Mouse (Mus musculus) left cerebral cortex, postnatal 25 days (tissue): Measurements from ENCODE around the gene Hint1. TPM values are rescaled to one million over a fixed set of nuclear protein-coding genes. Genes with fewer than 3 reads are reported as not detected.

ENCODE experiments used
- DNase-seq, 2 experiments: peaks; one replicate each; pipeline ENCODE4 v3.0.0; 2022; ENCODE audit warnings: low spot score in 2 of 2, mixed read lengths in 1 of 2
- intact Hi-C: fragments of 180-260 bp; cut with DNase I; formaldehyde crosslinking; loops from one replicate; pipeline ENCODE4 v1.15.1; 2025
- total RNA-seq, 2 experiments: library from RNA; stranded (reverse); gene quantifications; 2 replicates each; pipeline ENCODE4 v1.2.3; 2021

The Hint1 gene
- total RNA-seq, 2 experiments from 2014 or later, result 236 to 265 TPM

DNA sequence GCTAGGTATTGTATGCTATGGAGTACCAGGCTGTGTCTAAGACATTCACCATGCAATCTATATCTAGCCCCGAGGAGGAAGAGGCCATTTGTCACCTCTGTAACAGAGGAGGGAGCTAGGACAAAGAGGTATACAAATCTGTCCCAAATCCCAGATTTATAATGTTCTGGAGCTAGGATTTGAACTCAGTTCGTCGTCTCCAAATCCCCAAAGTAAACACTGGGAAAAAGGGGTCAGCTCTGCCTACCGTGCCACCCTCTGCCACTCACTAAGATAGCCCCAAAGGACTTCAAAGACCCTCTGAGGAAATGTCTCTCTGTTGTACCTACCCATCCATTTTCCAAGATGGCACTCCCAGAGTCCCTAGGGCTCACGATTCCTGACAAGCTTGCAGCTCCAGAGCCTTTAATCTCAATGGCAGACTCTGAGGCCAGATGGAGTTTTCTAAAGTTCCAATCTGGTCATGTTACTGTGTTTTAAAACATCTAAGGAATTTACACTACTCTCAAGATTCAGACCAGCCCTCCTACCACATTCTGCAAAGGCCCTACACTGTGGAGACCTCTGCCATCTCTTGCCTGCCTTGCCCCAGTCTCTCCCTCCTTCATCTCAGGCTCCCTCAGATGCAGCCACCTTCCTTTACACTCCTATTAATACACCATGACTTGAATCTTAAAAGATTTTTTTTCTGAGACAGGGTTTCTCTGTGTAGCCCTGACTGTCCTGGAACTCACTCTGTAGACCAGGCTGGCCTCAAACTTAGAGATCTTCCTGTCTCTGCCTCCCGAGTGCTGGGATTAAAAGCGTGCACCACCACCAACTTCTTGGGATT is 45.7 kb downstream of the Hint1 start:
- DNase-seq, result no peak
- intact Hi-C loops, result no loop called here

DNA sequence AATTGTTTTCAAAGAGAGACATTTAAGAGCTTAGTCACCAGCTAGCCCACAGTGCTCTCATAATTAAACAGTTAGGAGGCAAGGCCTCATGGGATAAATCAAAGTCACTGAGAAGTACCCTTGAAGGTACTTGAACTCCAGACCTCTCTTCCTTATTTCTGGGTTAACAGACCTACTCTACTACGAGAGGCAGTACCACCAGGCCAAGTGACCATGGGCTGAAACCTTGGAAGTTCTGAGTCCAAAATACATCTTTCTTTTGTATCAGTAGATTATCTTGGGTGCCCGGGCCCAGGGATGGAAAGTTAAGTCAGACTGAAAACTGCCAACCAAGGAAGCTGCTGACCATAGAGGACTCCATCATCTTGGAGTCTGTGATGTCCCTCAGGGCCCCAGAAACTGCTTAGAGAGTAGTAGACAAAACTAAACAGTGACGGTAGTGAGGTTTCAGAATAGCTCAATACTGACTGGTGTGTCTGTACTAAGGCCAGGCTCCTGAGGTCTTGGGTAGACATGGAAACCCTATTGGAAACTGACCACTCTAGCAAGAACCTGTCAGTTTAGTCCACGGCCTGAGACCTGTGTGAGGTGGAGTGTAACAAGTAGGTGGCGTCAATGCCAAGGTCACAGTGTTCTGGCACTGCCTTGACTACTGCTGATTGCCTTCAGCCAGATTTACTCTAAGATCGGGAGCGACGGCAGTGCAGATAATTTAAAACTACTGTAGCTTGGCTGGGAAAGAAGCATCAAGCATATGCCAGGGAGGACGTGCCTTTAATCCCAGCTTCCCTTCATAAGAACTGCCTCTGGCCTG is 46.5 kb downstream of the Hint1 start:
- intact Hi-C loops, result no loop called here

DNA sequence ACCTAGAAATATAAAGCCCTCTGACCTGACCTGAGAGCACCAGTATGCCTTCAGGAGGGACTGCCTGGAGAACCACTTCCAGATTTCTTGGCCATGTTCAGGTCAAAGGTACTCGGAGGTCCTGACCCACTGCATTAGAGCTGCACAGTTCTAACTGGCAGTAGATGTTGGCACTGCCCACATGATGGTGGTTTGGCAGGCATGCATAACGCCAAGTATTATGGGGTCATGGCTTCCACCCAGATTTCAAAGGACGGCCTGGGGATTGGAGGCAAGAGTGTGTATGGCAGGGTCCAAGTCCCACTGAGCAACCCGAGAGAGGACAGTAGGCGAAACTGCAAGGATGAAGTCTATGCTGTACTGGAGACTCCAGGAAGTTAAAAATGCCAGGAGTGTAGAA is 47.7 kb downstream of the Hint1 start:
- no peak for DNase-seq
- intact Hi-C loops, result no loop called here

More for the DNA sequence above, 46.5 kb downstream of the Hint1 start:
- no peak for DNase-seq

DNA sequence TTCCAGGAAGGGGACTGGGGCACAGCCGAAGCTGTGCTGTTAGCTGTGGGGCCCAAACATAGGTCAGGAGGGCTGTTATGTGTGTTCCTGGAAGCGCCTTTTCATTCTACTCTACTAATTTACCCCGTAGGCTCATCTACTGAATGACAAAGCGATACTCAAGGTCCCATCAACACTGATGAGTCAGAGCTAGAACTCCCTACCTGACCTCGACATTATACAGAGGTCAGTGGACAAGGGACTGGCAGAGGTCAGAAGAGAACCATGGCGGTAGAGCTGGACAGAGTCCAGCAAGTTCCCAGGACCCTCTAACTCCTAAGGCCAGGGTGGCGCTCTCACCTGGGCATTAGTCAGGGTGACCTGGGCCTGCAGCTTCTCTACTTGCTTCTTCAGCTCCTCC is 51.3 kb downstream of the Hint1 start:
- intact Hi-C loops, result no loop called here
- DNase-seq, result no peak

DNA sequence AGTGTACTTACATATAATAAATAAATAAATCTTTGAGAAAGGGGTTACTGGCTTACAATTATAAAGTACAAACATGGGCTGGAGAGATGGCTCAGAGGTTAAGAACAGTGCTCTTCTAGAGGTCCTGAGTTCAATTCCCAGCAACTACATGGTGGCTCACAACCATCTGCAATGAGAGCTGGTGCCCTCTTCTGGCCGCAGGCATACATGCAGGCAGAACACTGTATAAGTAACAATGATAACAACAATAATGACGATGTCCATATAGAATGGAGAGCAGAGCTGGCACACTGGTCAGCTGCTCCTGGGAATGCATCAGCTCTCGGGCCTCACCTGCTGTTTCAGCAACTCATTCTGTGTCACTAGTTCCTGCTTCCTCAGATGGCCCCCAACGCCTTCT is 52.1 kb downstream of the Hint1 start:
- no peak for DNase-seq
- intact Hi-C loops, result no loop called here

Other genes with a start within 250 kb of the Hint1 start
- gene Cdc42se2, start 78.7 kb upstream of the Hint1 start, total RNA-seq, result 100 to 1,000 TPM; 143 to 149 TPM
- gene Lyrm7, start 5.5 kb upstream of the Hint1 start, total RNA-seq, result 10 to 100 TPM; 26.2 to 27.2 TPM
- 1 to 10 TPM; 8.6 to 9.7 TPM for gene Gpx3, start 36.1 kb downstream of the Hint1 start, total RNA-seq
- 10 to 100 TPM; 36.4 to 40.0 TPM for gene Tnip1, start 96.5 kb downstream of the Hint1 start, total RNA-seq
- gene Anxa6, start 167.1 kb downstream of the Hint1 start, total RNA-seq, result 10 to 100 TPM; 81.1 to 89.5 TPM
- gene Ccdc69, start 211.7 kb downstream of the Hint1 start, total RNA-seq, result under 1 TPM; 0.32 to 0.37 TPM
- 10 to 100 TPM; 38.4 to 41.4 TPM for gene Gm2a, start 231.7 kb downstream of the Hint1 start, total RNA-seq